Mouse (Mus musculus): ENCODE results near the gene Adnp.
"Not testable (repeated sequence)": the region's sequence is repeated elsewhere in the genome, so short reads cannot be mapped to it uniquely, and the experiment has no call there.

Adnp gene

GRCm38 (mm10) chr2:168205681-168206631 is 956 bp downstream of the Adnp start:
- peak; percentile 38 for DNase-seq

GRCm38 (mm10) chr2:168205265-168205664 is 1.6 kb downstream of the Adnp start:
- DNase-seq: peak; percentile 95

- no peak for DNase-seq
These were observed 2.4 kb downstream of the Adnp start for GRCm38 (mm10) chr2:168204476-168204999.

GRCm38 (mm10) chr2:168200014-168200691 is 6.8 kb downstream of the Adnp start:
- DNase-seq: no peak

DNA sequence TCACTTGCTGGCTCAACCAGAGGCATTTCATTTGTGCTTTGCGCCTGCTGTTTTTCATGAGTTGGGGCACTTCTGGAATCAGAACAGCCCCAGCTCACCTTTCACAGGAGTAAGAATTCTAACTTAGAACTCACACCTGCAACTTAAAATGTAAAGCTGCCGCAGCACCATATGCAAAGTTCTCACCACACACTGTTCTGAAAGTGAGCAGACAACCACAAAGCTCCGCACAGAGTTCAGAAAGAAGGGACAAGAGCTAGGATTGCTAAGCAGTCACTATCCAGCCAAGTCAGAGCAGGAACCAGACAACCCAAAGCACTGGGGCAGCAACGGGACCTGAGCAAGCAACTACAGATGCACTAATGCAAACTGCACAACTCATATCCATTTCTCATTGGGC is 7.4 kb downstream of the Adnp start:
- DNase-seq: no peak

GRCm38 (mm10) chr2:168198421-168198820 is 8.5 kb downstream of the Adnp start:
- no peak for DNase-seq

- DNase-seq: no peak
These were observed 11.2 kb downstream of the Adnp start for GRCm38 (mm10) chr2:168195721-168196120.

DNA sequence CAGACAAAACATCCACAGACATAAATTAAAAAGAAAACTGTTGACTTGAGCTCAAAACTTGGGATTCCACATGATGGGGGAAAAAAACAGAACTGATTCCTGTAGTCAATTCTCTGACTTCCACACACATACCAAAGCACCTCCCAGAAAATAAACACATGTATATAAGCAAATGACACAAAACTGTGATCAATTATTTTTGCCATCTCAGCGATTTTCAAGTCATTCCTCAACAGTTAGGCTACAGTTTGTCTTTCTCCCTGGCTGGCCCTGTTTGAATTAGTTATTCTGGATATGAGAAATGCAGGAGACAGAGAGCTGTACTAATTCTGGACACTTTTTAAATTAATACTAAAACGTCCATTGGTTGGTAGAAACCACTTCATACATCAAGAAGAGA is 13.2 kb downstream of the Adnp start:
- DNase-seq: no peak

GRCm38 (mm10) chr2:168191856-168192255 is 15.1 kb downstream of the Adnp start:
- no peak for DNase-seq

- DNase-seq: no peak
These were observed 31.0 kb downstream of the Adnp start for GRCm38 (mm10) chr2:168175946-168176345.

DNA sequence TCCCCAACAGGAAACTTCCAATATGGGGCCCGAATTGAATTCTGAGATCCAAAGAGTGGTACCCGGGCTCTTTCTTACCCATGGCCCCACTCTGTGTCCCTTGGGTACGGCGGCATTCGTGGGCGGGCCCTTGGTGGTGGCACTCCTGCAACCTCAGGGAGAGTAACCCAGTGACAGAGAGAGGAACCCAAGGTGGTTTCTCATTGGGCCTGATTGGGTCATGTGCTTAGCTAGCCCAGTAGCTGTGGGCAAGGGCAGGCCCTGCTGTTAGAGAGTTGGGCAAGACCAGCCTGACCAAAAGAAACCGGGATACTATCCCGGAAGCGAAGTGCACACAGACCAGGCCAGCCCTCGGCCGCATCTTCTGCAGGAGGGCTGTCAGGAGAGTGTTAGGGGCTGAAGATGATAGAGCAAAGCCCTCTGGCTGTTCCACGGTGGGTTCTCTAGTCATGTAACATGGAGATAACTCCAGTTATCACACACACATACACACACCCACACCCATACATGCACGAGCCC is 36.7 kb downstream of the Adnp start:
- no peak for DNase-seq

GRCm38 (mm10) chr2:168169800-168170113 is 37.2 kb downstream of the Adnp start:
- DNase-seq: no peak

- no peak for DNase-seq
These were observed 37.8 kb downstream of the Adnp start for GRCm38 (mm10) chr2:168168892-168169799.

- DNase-seq: no peak
These were observed 39.1 kb downstream of the Adnp start for GRCm38 (mm10) chr2:168167781-168168180.

DNA sequence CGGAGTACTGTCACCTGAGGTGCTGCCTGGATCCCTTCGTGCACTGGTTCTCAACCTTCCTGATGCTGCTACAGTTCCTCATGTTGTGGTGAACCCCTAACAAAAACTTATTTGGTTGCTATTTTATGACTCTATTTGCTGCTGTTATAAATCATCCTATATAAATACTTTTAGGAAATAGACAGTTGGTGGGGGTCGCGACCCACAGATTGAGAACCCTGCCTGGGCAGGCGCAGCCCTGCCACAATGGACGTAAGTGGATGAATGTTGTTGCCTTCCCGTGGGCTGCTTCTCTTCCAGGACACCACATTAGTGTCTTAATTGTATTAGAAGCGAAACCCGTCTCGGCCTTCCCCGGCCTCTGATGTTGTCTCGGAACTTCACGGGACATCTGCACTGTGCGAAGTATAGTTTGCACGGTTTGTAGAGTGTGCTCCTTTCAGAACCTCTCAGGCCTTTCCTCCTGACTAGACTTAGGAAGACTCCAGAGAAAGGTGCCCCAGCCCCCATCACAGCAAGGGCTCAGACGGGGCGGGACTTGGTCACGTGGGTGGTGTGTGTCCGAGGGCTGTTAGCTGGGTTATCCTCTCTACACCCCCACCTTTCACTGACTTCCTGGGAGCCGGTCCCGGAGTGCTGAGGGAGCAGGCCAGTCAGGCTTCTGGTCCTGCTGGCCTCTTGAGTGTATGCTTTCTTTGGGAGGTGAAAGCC is 40.0 kb downstream of the Adnp start:
- DNase-seq: no peak

DNA sequence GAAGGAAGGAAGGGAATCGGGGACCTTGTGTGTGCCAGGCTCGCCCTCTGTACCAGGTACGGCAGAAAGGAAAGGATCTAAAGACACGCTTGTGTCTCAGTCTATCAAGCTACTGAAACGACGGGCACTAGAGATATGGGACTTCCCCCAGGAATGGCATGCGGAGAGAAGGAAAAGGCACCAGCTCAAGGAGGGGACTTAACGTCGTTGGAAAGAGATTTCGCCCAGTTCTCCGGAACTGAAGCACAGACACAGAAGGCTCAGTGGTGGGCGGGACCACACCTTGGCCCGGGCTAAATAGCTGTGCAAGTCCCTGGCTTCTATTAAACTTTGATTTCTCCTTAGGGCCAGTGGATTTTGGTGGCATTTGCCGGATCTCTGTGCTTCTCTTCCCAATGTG is 44.9 kb downstream of the Adnp start:
- no peak for DNase-seq

- no peak for DNase-seq
These were observed 45.4 kb downstream of the Adnp start for GRCm38 (mm10) chr2:168161514-168161971.

DNA sequence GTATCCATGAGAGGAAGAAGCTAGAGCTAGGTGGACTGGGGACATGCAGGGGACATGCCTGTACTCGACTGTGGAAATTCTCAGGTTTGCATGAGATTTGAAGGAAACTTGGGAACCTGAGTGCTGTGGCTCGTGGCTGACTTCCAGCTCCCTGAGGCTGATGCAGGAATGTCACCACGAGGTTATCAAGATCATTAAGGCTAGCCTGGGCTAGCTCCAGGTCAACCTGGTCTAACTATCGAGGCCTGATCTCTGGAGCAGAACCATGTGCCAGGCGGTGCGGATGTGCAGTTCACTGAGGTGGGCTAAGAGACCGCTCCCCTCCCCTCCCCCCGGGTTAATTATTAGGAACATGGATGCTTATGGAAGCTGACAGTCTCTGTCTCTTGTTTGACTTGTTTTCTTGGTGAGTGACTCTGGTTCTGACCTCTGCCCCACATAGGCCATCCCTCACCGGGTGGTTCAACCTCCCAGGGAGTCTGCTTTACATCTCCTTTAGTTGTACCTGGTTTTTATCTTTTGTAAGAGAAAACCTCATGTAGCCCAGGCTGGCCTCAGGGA is 46.5 kb downstream of the Adnp start:
- no peak for DNase-seq

GRCm38 (mm10) chr2:168158911-168159711 is 47.8 kb downstream of the Adnp start:
- no peak for DNase-seq

DNA sequence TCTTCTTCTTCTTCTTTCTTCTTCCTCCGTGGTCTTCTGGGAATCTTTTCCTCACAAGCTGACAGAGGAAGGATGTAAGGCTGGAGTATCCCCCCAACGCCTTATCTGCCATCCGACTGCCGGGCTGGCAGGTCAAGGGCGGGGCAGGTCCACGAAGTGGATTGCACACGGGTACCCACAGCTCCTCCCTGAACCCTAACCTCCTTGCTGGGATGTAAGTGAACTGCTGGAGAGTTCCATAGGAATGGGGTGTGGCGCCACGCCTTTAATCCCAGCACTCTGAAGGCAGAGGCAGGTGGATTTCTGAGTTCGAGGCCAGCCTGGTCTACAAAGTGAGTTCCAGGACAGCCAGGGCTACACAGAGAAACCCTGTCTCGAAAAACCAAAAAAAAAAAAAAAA is 48.9 kb downstream of the Adnp start:
- DNase-seq: not testable (repeated sequence)

- DNase-seq: no peak
These were observed 50.6 kb downstream of the Adnp start for GRCm38 (mm10) chr2:168156361-168156760.

All from right cerebral cortex, postnatal 14 days (tissue).